Mouse (Mus musculus) splenic B cell, adult 2 months (primary cell): Measurements from ENCODE around the gene Per1.
A peak's percentile ranks its signal among the peaks of the same experiment; 100 is the strongest.

Experiments
- DNase-seq: peaks from one replicate; pipeline ENCODE4 v3.0.0-alpha.2; 2011; ENCODE audit warnings: low read depth, low spot score
- H3K27me3 ChIP-seq: 2 replicates; pipeline ENCODE4 v1.6.1; 2012; ENCODE audit warnings: mild to moderate bottlenecking, low read length, moderate library complexity, mixed read lengths; ENCODE audit not compliant: control insufficient read depth, poor library complexity, insufficient read depth, severe bottlenecking
- H3K36me3 ChIP-seq: 2 replicates; pipeline ENCODE4 v1.6.1; 2012; ENCODE audit warnings: mild to moderate bottlenecking, low read length, moderate library complexity, mixed read lengths; ENCODE audit not compliant: control insufficient read depth, poor library complexity, insufficient read depth, severe bottlenecking

The Per1 gene

GRCm38 (mm10) chr11:69096987-69097900 is 2.2 kb downstream of the Per1 start:
- Histone ChIP-seq H3K36me3 (peaks cover 17% of the 10 kb centered on the region), H3K27me3 (no peaks in the 10 kb centered on the region)
- DNase-seq: peak; percentile 93

DNA sequence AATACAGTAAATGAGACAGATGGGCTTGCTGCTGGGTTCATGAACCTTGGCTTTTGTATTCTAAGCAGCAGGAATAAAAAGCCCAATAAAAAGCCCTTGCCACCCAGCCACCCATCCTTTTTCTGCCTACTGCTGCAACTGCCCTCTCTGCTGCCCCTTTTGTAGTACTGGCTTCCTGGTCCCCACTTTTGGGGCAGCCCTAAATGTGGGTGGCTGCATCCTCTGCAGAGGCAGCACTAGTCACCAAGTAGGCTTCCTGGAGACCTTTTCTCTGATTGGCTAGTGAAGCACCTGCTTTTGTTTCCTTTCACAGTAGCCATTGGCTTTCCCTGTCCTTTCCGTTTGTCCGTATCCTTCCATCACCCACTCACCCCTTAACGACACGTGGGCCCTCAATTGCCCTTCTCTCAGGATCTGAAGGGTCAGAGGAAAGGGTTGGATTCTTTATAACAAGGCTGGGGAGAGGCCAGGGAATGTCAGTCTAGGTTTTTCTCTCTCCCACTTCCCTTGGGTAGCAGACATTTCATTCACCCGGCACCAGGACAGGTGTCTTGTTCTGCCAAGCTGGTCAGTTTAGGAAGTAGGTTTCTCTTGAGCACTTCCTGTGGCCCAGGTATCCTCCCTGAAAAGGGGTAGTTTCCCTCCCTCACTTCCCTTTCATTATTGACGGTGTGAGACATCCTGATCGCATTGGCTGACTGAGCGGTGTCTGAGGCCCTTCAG is 3.2 kb downstream of the Per1 start:
- peaks cover 26% of the 10 kb centered on the region for H3K36me3 ChIP-seq
- H3K27me3 ChIP-seq: no peaks in the 10 kb centered on the region
- peak; percentile 63 for DNase-seq

GRCm38 (mm10) chr11:69098762-69099091 is 3.7 kb downstream of the Per1 start:
- DNase-seq: peak; percentile 98
- Histone ChIP-seq H3K27me3 (no peaks in the 10 kb centered on the region), H3K36me3 (peaks cover 27% of the 10 kb centered on the region)

- Histone ChIP-seq H3K27me3 (no peaks in the 10 kb centered on the region), H3K36me3 (peaks cover 32% of the 10 kb centered on the region)
- DNase-seq: no peak
Observed at GRCm38 (mm10) chr11:69099177-69099914, 4.3 kb downstream of the Per1 start.

DNA sequence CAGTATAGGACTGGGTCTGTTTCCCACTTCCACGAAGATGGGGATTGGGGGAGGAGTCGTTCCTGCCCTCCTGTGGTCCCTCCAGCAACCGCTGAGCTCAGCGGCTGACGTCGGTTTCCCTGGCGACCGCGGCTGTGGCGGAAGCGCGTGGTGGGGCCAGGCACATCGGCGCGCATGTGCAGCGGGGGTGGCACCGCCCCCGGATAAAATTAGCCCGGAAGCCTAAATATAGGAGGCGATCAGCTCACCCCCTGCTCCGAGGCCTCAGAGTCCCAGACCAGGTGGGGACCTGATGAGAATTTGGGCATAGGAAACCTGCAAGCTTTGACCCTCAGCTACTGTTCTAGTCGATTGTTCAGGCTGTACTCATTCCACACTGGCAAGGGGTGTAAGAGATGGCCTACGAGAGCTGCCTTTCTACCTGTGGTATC is 4.9 kb downstream of the Per1 start:
- no peaks in the 10 kb centered on the region for H3K27me3 ChIP-seq
- H3K36me3 ChIP-seq: peaks cover 36% of the 10 kb centered on the region
- peak; percentile 97 for DNase-seq

DNA sequence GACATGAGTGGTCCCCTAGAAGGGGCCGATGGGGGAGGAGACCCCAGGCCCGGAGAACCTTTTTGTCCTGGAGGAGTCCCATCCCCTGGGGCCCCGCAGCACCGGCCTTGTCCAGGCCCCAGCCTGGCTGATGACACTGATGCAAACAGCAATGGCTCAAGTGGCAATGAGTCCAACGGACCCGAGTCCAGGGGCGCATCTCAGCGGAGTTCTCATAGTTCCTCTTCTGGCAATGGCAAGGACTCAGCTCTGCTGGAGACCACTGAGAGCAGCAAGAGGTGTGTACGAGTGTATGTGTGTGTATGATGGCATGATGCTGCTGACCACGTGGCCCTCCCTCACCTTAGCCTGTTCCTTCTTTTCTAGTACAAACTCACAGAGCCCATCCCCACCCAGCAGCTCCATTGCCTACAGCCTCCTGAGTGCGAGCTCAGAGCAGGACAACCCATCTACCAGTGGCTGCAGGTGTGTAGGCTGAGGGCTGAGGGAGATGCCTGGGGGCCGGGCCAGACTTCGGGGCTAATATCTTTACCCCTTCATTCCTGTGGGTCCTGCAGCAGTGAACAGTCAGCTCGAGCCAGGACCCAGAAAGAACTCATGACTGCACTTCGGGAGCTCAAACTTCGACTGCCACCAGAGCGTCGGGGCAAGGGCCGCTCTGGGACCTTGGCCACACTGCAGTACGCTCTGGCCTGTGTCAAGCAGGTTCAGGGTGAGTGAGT is 5.8 kb downstream of the Per1 start:
- DNase-seq: peak; percentile 49
- Histone ChIP-seq H3K27me3 (no peaks in the 10 kb centered on the region), H3K36me3 (peaks cover 39% of the 10 kb centered on the region)

DNA sequence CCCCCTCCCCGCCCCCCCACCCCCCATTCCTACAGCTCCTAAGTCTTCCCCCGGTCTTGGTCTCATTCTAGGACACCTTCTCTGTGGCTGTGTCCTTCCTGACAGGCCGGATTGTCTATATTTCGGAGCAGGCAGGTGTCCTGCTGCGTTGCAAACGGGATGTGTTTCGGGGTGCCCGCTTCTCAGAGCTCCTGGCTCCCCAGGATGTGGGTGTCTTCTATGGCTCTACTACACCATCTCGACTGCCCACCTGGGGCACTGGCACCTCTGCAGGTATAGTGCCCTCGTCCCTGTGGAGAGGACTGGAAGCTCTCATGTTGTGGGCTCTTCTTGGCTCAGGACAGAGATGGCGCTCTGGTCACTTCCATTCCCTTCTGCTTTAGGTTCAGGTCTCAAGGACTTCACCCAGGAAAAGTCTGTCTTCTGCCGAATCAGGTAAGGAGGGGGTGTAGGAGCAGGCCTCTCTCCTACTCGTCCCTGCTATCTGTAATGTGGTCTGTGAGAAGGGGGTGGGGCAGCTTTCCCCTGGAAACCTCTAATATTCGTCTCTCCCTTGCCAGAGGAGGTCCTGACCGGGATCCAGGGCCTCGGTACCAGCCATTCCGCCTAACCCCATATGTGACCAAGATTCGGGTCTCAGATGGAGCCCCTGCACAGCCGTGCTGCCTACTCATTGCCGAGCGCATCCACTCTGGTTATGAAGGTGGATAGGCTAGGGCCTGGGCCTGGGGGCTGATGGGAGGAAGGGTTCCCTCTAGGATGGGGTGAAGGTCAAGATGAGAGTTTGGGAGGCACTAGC is 6.8 kb downstream of the Per1 start:
- DNase-seq: no peak
- Histone ChIP-seq H3K27me3 (no peaks in the 10 kb centered on the region), H3K36me3 (peaks cover 44% of the 10 kb centered on the region)

GRCm38 (mm10) chr11:69102403-69102725 is 7.3 kb downstream of the Per1 start:
- Histone ChIP-seq H3K27me3 (no peaks in the 10 kb centered on the region), H3K36me3 (peaks cover 44% of the 10 kb centered on the region)
- peak; percentile 24 for DNase-seq

GRCm38 (mm10) chr11:69103121-69103520 is 8.1 kb downstream of the Per1 start:
- Histone ChIP-seq H3K36me3 (peaks cover 47% of the 10 kb centered on the region), H3K27me3 (no peaks in the 10 kb centered on the region)
- DNase-seq: no peak

GRCm38 (mm10) chr11:69103531-69104435 is 8.8 kb downstream of the Per1 start:
- H3K36me3 ChIP-seq: peaks cover 49% of the 10 kb centered on the region
- DNase-seq: peak; percentile 18
- H3K27me3 ChIP-seq: no peaks in the 10 kb centered on the region

DNA sequence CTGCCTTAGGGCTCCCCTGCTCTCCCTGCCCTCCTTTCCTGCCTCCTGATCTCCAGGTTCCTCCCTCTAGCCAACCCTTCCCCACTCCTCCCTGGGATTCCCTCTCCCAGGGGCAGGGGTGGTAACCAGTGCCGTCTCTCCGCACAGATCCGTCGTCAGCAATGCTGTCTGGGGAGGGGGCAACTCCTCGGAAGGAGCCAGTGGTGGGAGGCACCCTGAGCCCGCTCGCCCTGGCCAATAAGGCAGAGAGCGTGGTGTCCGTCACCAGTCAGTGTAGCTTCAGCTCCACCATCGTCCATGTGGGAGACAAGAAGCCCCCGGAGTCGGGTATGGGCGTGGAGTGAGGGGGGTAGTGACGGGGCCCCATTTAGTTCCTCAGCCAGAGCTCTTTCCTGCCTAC is 9.5 kb downstream of the Per1 start:
- H3K36me3 ChIP-seq: peaks cover 53% of the 10 kb centered on the region
- DNase-seq: peak; percentile 12
- no peaks in the 10 kb centered on the region for H3K27me3 ChIP-seq

DNA sequence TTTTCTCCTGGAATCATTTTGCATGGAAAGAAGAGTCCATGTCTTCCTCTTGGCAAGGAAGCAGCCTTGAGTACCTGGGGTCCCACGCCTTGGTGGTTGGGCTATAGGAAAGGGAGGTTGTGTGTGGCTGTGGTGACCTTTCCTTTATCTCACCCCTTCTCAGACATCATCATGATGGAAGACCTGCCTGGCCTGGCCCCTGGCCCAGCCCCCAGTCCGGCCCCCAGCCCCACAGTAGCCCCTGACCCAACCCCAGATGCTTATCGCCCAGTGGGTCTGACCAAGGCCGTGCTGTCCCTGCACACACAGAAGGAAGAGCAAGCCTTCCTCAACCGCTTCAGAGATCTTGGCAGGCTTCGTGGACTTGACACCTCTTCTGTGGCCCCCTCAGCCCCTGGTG is 10.2 kb downstream of the Per1 start:
- DNase-seq: peak; percentile 12

DNA sequence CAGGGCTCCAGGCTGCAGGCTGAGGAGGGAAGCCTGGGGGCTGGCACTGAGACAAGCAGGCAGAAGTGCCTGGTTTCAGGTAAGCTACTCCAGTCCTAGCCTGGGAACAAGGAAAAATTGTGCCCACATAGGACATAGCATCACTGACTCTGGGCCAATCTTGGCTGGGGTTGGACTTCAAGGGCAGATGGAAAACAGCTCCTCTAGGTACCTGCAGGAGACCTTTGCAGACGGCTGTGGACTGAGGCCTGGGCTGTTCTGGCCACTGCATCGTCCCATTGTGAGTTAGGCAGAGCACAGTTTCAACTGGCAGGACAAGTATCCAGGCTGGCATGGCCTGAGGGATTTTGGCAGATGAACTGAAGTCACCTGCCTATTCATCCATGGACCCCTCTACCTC is 10.8 kb downstream of the Per1 start:
- peak; percentile 18 for DNase-seq
- no peaks in the 10 kb centered on the region for H3K27me3 ChIP-seq
- H3K36me3 ChIP-seq: peaks cover 51% of the 10 kb centered on the region

More for the DNA sequence above, 10.2 kb downstream of the Per1 start:
- peaks cover 55% of the 10 kb centered on the region for H3K36me3 ChIP-seq
- H3K27me3 ChIP-seq: no peaks in the 10 kb centered on the region
